Mouse (Mus musculus) olfactory bulb, adult 2 months (tissue): ENCODE measurements around the gene Vps50.
"Not testable (repeated sequence)": the region's sequence is repeated elsewhere in the genome, so short reads cannot be mapped to it uniquely, and the experiment has no call there.

Experiments used
- CTCF ChIP-seq: fragments of 200-500 bp; IDR thresholded peaks from 2 replicates; pipeline ENCODE4 v1.5.1; 2012; ENCODE audit warnings: low read depth, mild to moderate bottlenecking, low read length, moderate library complexity; ENCODE audit not compliant: insufficient read depth
- POLR2A ChIP-seq: fragments of 200-500 bp; IDR thresholded peaks from 2 replicates; pipeline ENCODE4 v1.6.1; 2012; ENCODE audit warnings: mild to moderate bottlenecking, low read depth, low read length, moderate library complexity; ENCODE audit not compliant: insufficient read depth

- not testable (repeated sequence) for TF ChIP-seq CTCF, POLR2A
Observed at GRCm38 (mm10) chr6:3508151-3508550, 10.0 kb downstream of the Vps50 start.
